Mouse (Mus musculus) kidney, embryonic 16.5 days (tissue): ENCODE data around the gene Rnpepl1. TPM values are rescaled to one million over a fixed set of nuclear protein-coding genes. Genes with fewer than 3 reads are reported as not detected.

Experiments used
- ATAC-seq: fragments of 200-750 bp; cut with Nextera tagmentation; 2 replicates; pipeline ENCODE4 v1.8.0; 2017; ENCODE audit warnings: moderate TSS enrichment; ENCODE audit not compliant: low FRiP score, low TSS enrichment
- H3K27ac ChIP-seq: fragments of 300-500 bp; sonication (generic); 2 replicates; pipeline ENCODE4 v1.5.1; 2014; ENCODE audit warnings: low read length
- H3K27me3 ChIP-seq: fragments of 300-500 bp; sonication (generic); 2 replicates; pipeline ENCODE4 v1.6.1; 2014; ENCODE audit warnings: low read length, control low read depth, mixed read lengths; ENCODE audit not compliant: insufficient read depth
- H3K36me3 ChIP-seq: fragments of 300-500 bp; sonication (generic); 2 replicates; pipeline ENCODE4 v1.6.1; 2014; ENCODE audit warnings: low read length, control low read depth, mixed read lengths; ENCODE audit not compliant: insufficient read depth
- H3K4me1 ChIP-seq: fragments of 300-500 bp; sonication (generic); 2 replicates; pipeline ENCODE4 v1.6.1; 2014; ENCODE audit warnings: low read length, control low read depth, mixed read lengths; ENCODE audit not compliant: insufficient read depth
- H3K4me2 ChIP-seq: fragments of 300-500 bp; sonication (generic); replicated peaks from 2 replicates; pipeline ENCODE4 v1.6.1; 2014; ENCODE audit warnings: low read depth, low read length
- H3K4me3 ChIP-seq: fragments of 300-500 bp; sonication (generic); 2 replicates; pipeline ENCODE4 v1.5.1; 2014; ENCODE audit warnings: mild to moderate bottlenecking, low read length
- H3K9ac ChIP-seq: fragments of 300-500 bp; sonication (generic); replicated peaks from 2 replicates; pipeline ENCODE4 v1.6.1; 2014; ENCODE audit warnings: low read length
- H3K9me3 ChIP-seq: fragments of 300-500 bp; sonication (generic); 2 replicates; pipeline ENCODE4 v1.6.1; 2016; ENCODE audit warnings: low read length, control low read depth
- WGBS: fragments of 180-500 bp; shearing (Covaris S2); extraction: QIAGEN DNeasy Blood & Tissue Kit; methylation state at CpG from one replicate; pipeline ENCODE4 v1.1.7; 2014; 5-methylcytosine and 5-hydroxymethylcytosine counted together
- polyA plus RNA-seq: library from polyadenylated mRNA; unstranded; fragments of >200 nt; fragmentation: Nextera tagmentation; extraction: Ambion mirVana; gene quantifications from 2 replicates; pipeline ENCODE4 v1.2.1, GENCODE M21; 2015

The Rnpepl1 gene
- polyA plus RNA-seq, 1 experiment from 2014 or later, result 31.1 TPM

GRCm38 (mm10) chr1:92905703-92906310 is 4.8 kb upstream of the Rnpepl1 start:
- ATAC-seq, result no peak
- WGBS, result 90% methylated on average over 2 of the region's 2 CpGs
- no peak overlapping the region for H3K27ac ChIP-seq
- H3K36me3 ChIP-seq, result no peaks in the 10 kb centered on the region
- no peaks in the 10 kb centered on the region for H3K9me3 ChIP-seq
- no peaks in the 10 kb centered on the region for H3K27me3 ChIP-seq
- no peak overlapping the region for H3K4me2 ChIP-seq
- H3K4me3 ChIP-seq, result no peak overlapping the region
- H3K9ac ChIP-seq, result no peak overlapping the region
- peaks cover 28% of the 10 kb centered on the region for H3K4me1 ChIP-seq

GRCm38 (mm10) chr1:92906779-92907631 is 3.6 kb upstream of the Rnpepl1 start, which contains the start of gene Dusp28:
Dusp28 (plus strand) TSS chr1:92906981.
- Histone ChIP-seq H3K9ac (peak within 1 kb of the TSS; percentile 71), H3K27ac (peak within 1 kb of the TSS; percentile 94), H3K9me3 (no peaks in the 10 kb centered on the region), H3K27me3 (no peaks in the 10 kb centered on the region), H3K36me3 (no peaks in the 10 kb centered on the region), H3K4me2 (peak within 1 kb of the TSS; percentile 80), H3K4me3 (peak within 1 kb of the TSS; percentile 74), H3K4me1 (peaks cover 34% of the 10 kb centered on the region)
- peak; percentile 92 for ATAC-seq
- WGBS, result under 1% methylated on average over 81 of the region's 81 CpGs

- Histone ChIP-seq H3K36me3 (no peaks in the 10 kb centered on the region), H3K4me2 (peak overlapping the region; percentile 80), H3K27ac (peak overlapping the region; percentile 94; the same call in 1 of the 2 replicates), H3K27me3 (no peaks in the 10 kb centered on the region), H3K9me3 (no peaks in the 10 kb centered on the region), H3K9ac (peak overlapping the region; percentile 71), H3K4me1 (peaks cover 38% of the 10 kb centered on the region), H3K4me3 (peak overlapping the region; percentile 74)
- WGBS, result 48% methylated on average over 20 of the region's 20 CpGs
- ATAC-seq, result no peak
These were observed 2.8 kb upstream of the Rnpepl1 start for GRCm38 (mm10) chr1:92907632-92908360.

GRCm38 (mm10) chr1:92908664-92909063 is 1.9 kb upstream of the Rnpepl1 start:
- Histone ChIP-seq H3K9me3 (no peaks in the 10 kb centered on the region), H3K9ac (no peak overlapping the region), H3K27me3 (no peaks in the 10 kb centered on the region), H3K4me3 (no peak overlapping the region), H3K4me2 (no peak overlapping the region), H3K4me1 (peaks cover 34% of the 10 kb centered on the region), H3K36me3 (no peaks in the 10 kb centered on the region), H3K27ac (no peak overlapping the region)
- ATAC-seq, result no peak
- WGBS, result 92% methylated on average over 3 of the region's 3 CpGs

GRCm38 (mm10) chr1:92909068-92909467 is 1.5 kb upstream of the Rnpepl1 start:
- 68% methylated on average over 4 of the region's 4 CpGs for WGBS
- no peaks in the 10 kb centered on the region for H3K27me3 ChIP-seq
- H3K4me2 ChIP-seq, result no peak overlapping the region
- no peaks in the 10 kb centered on the region for H3K9me3 ChIP-seq
- no peak overlapping the region for H3K9ac ChIP-seq
- peaks cover 34% of the 10 kb centered on the region for H3K4me1 ChIP-seq
- no peaks in the 10 kb centered on the region for H3K36me3 ChIP-seq
- H3K27ac ChIP-seq, result no peak overlapping the region
- ATAC-seq, result no peak
- no peak overlapping the region for H3K4me3 ChIP-seq

- Histone ChIP-seq H3K9ac (peak overlapping the region; percentile 94), H3K9me3 (no peaks in the 10 kb centered on the region), H3K4me1 (peaks cover 33% of the 10 kb centered on the region), H3K36me3 (peaks cover 5% of the 10 kb centered on the region), H3K27ac (peak overlapping the region; percentile 86), H3K27me3 (no peaks in the 10 kb centered on the region), H3K4me2 (peak overlapping the region; percentile 76), H3K4me3 (peak overlapping the region; percentile 79)
- ATAC-seq, result peak; percentile 21
- under 1% methylated on average over 66 of the region's 85 CpGs for WGBS
These were observed 540 bp downstream of the Rnpepl1 start for GRCm38 (mm10) chr1:92910925-92911720.

- ATAC-seq, result no peak
- Histone ChIP-seq H3K36me3 (peaks cover 11% of the 10 kb centered on the region), H3K9me3 (no peaks in the 10 kb centered on the region), H3K27ac (peak overlapping the region; percentile 86), H3K9ac (peak overlapping the region; percentile 94), H3K4me3 (peak overlapping the region; percentile 79), H3K4me1 (peaks cover 29% of the 10 kb centered on the region), H3K27me3 (no peaks in the 10 kb centered on the region), H3K4me2 (peak overlapping the region; percentile 76)
- whole genome bisulfite sequencing, result 40% methylated on average over 8 of the region's 8 CpGs
These were observed 1.1 kb downstream of the Rnpepl1 start for GRCm38 (mm10) chr1:92911721-92912138.

- Histone ChIP-seq H3K27ac (peak overlapping the region; percentile 17; the same call in 1 of the 2 replicates), H3K9me3 (no peaks in the 10 kb centered on the region), H3K27me3 (no peaks in the 10 kb centered on the region), H3K4me3 (peak overlapping the region; percentile 79), H3K4me1 (peaks cover 29% of the 10 kb centered on the region), H3K4me2 (peak overlapping the region; percentile 76), H3K9ac (peak overlapping the region; percentile 94), H3K36me3 (peaks cover 17% of the 10 kb centered on the region)
- WGBS, result 75% methylated on average over 1 of the region's 1 CpGs
- ATAC-seq, result no peak
These were observed 1.7 kb downstream of the Rnpepl1 start for GRCm38 (mm10) chr1:92912286-92912685.

GRCm38 (mm10) chr1:92914239-92914638 is 3.7 kb downstream of the Rnpepl1 start:
- H3K9ac ChIP-seq, result no peak overlapping the region
- peaks cover 23% of the 10 kb centered on the region for H3K4me1 ChIP-seq
- H3K27ac ChIP-seq, result no peak overlapping the region
- H3K9me3 ChIP-seq, result no peaks in the 10 kb centered on the region
- H3K36me3 ChIP-seq, result peaks cover 37% of the 10 kb centered on the region
- ATAC-seq, result no peak
- H3K27me3 ChIP-seq, result no peaks in the 10 kb centered on the region
- 70% methylated on average over 4 of the region's 4 CpGs for WGBS
- H3K4me3 ChIP-seq, result no peak overlapping the region
- no peak overlapping the region for H3K4me2 ChIP-seq
